Mouse (Mus musculus): ENCODE results near the gene Dcaf12l2.
A peak's percentile ranks its signal among the peaks of the same experiment; 100 is the strongest.

Gene Dcaf12l2

GRCm38 (mm10) chrX:44367646-44368521, at the start of gene Dcaf12l2:
TSS of gene Dcaf12l2 (minus strand) at chrX:44368342.
- peak; percentile 8 for DNase-seq

DNA sequence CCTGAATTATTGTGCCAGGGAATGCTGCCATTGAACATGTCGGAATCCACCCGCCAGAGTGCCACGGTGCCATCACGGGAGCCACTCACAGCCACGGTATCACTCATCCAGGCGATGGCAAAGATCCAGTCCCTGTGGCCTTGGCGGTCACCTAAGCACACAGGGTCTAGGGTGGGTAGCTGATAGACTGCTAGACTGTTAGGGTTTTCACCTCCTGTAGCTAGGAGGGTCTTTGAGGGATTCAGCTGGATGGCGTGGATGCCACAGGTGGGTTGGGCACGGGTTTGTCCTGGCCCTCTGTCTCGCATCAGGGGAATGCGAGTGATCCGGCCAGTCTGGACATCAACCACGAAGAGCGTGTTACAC, 879 bp downstream of the Dcaf12l2 start:
- no peak for DNase-seq

Measured in kidney, postnatal 10 days (tissue).